In genomic region chr2:131059377-131059776, GRCm38 (mm10) we compare ENCODE assay signal across 7 mouse cellular contexts. TPM values are rescaled to one million over a fixed set of nuclear protein-coding genes. Genes with fewer than 3 reads are reported as not detected.
DNase-seq lines count a peak whose midpoint lies in the region; ATAC-seq and TF ChIP-seq lines count a peak whose summit lies in the region.

No protein-coding gene starts in this region.

- no peak overlapping the region for H3K9ac ChIP-seq in lung, postnatal 0 days (replicated peaks; ENCODE audit: low read depth)
- H3K9ac ChIP-seq in liver, embryonic 12.5 days: no peak overlapping the region
- H3K9ac ChIP-seq in midbrain, postnatal 0 days (replicated peaks; ENCODE audit: low read length, poor library complexity, severe bottlenecking): no peak overlapping the region

- no peak overlapping the region for H3K4me2 ChIP-seq in lung, postnatal 0 days (replicated peaks; ENCODE audit: low read depth, low read length)
- H3K4me2 ChIP-seq in liver, embryonic 12.5 days: no peak overlapping the region
- H3K4me2 ChIP-seq in midbrain, postnatal 0 days (ENCODE audit: low read depth, low read length, poor library complexity, severe bottlenecking): no peak overlapping the region

- H3K4me1 ChIP-seq in lung, postnatal 0 days (ENCODE audit: insufficient read depth, low read depth, low read length): peaks cover 4% of the 10 kb centered on the region
- peaks cover 28% of the 10 kb centered on the region for H3K4me1 ChIP-seq in liver, embryonic 12.5 days
- H3K4me1 ChIP-seq in midbrain, postnatal 0 days (ENCODE audit: insufficient read depth, low read length): peaks cover 2% of the 10 kb centered on the region; the same call in 1 of the 2 replicates

- H3K27me3 ChIP-seq in Patski: no peaks in the 10 kb centered on the region
- H3K27me3 ChIP-seq in lung, postnatal 0 days (replicated peaks; ENCODE audit: insufficient read depth, low read length): peaks cover 19% of the 10 kb centered on the region
- H3K27me3 ChIP-seq in liver, embryonic 12.5 days (replicated peaks): peaks cover 98% of the 10 kb centered on the region
- H3K27me3 ChIP-seq in midbrain, postnatal 0 days (ENCODE audit: insufficient read depth, low read length): peaks cover 29% of the 10 kb centered on the region

- TF ChIP-seq POLR2A in brain, embryonic 14.5 days (IDR thresholded peaks at IDR 0.05; ENCODE audit: borderline replicate concordance, extremely low read depth, insufficient read depth, insufficient read length, poor library complexity, severe bottlenecking): no peak

- WGBS in lung, postnatal 0 days: 17% methylated on average over 1 of the region's 1 CpGs
- 42% methylated on average over 1 of the region's 1 CpGs for WGBS in liver, embryonic 12.5 days (ENCODE audit: insufficient replicate concordance)
- 43% methylated on average over 1 of the region's 1 CpGs for WGBS in midbrain, postnatal 0 days

- DNase-seq in Patski (ENCODE audit: low read depth, low spot score): peak; percentile 46
- DNase-seq in brain, embryonic 14.5 days (ENCODE audit: low read depth): peak; percentile 26
- peak; percentile 60 for DNase-seq in heart, postnatal 25 days (ENCODE audit: low spot score)
- DNase-seq in lung, postnatal 0 days (ENCODE audit: low spot score): peak; percentile 36
- no peak for DNase-seq in layer of hippocampus, postnatal 10 days (ENCODE audit: low spot score in 2 of 2)
- DNase-seq in midbrain, postnatal 0 days (ENCODE audit: low spot score): no peak

- no peak for TF ChIP-seq CTCF in Patski (IDR thresholded peaks at IDR 0.05)
- no peak for TF ChIP-seq CTCF in brain, embryonic 14.5 days (IDR thresholded peaks at IDR 0.05; ENCODE audit: borderline replicate concordance, extremely low read depth, insufficient read depth, insufficient read length)
- no peak for TF ChIP-seq CTCF in lung, postnatal 0 days (IDR thresholded peaks at IDR 0.05)
- no peak for TF ChIP-seq CTCF in midbrain, postnatal 0 days (IDR thresholded peaks at IDR 0.05)

- CTCF ChIA-PET in Patski (lab: Charles Lee): interaction anchor here (1.1 kb wide), 2 partner anchors 35 to 37 kb away, joined by 4 to 5 read pairs; no protein-coding TSS in a partner anchor

- H3K36me3 ChIP-seq in lung, postnatal 0 days (ENCODE audit: insufficient read depth, low read length): no peaks in the 10 kb centered on the region
- H3K36me3 ChIP-seq in liver, embryonic 12.5 days: no peaks in the 10 kb centered on the region
- no peaks in the 10 kb centered on the region for H3K36me3 ChIP-seq in midbrain, postnatal 0 days (ENCODE audit: insufficient read depth, low read length)

- no peak overlapping the region for H3K27ac ChIP-seq in lung, postnatal 0 days (ENCODE audit: low read length)
- no peak overlapping the region for H3K27ac ChIP-seq in liver, embryonic 12.5 days
- H3K27ac ChIP-seq in midbrain, postnatal 0 days (ENCODE audit: low read depth, low read length): no peak overlapping the region

- ATAC-seq in Patski: no peak
- no peak for ATAC-seq in lung, postnatal 0 days
- ATAC-seq in liver, embryonic 12.5 days: no peak
- no peak for ATAC-seq in midbrain, postnatal 0 days (ENCODE audit: low FRiP score)

- no peaks in the 10 kb centered on the region for H3K9me3 ChIP-seq in lung, postnatal 0 days (ENCODE audit: low read length)
- H3K9me3 ChIP-seq in liver, embryonic 12.5 days (replicated peaks): no peaks in the 10 kb centered on the region
- H3K9me3 ChIP-seq in midbrain, postnatal 0 days (ENCODE audit: low read length): no peaks in the 10 kb centered on the region

- in situ Hi-C loops in Patski (cut with MboI; ENCODE audit: low pct_unique_long_range_greater_than_20kb): no loop called here

- POLR2A ChIA-PET in Patski (lab: Charles Lee): interaction anchor here (0.6 kb wide), 1 partner anchor 11 kb away, joined by 3 read pairs; no protein-coding TSS in a partner anchor

- no peak overlapping the region for H3K4me3 ChIP-seq in lung, postnatal 0 days (ENCODE audit: low read depth, low read length)
- H3K4me3 ChIP-seq in liver, embryonic 12.5 days: no peak overlapping the region
- no peak overlapping the region for H3K4me3 ChIP-seq in midbrain, postnatal 0 days (ENCODE audit: low read depth, low read length)

- intact Hi-C loops in heart, postnatal 25 days (cut with DNase I): no loop called here

- TF ChIP-seq EP300 in lung, postnatal 0 days (IDR thresholded peaks at IDR 0.05): no peak

RNA-seq across cellular contexts. Expression of gene Adam33, which starts 4.2 kb away (rescaled TPM):
- 0.63 TPM for polyA plus RNA-seq in Patski (2021)
- 4.9 and 5.4 TPM in 2 replicates for polyA plus RNA-seq in brain, embryonic 14.5 days (2012; rRNA removed)
- total RNA-seq in heart, postnatal 25 days (2021): 1 to 10 TPM in 1 of 2 experiments, under 1 TPM in 1; 0.99 to 2.3 TPM
- 3.2 and 3.5 TPM in 2 replicates for polyA plus RNA-seq in lung, postnatal 0 days (2015; fragmentation: Nextera tagmentation; extraction: Ambion mirVana)
- 1 to 10 TPM; 1.1 to 1.4 TPM for total RNA-seq in layer of hippocampus, postnatal 10 days (2021)
- 0.62 and 0.90 TPM in 2 replicates for polyA plus RNA-seq in liver, embryonic 12.5 days (2016; fragmentation: Nextera tagmentation; extraction: Ambion mirVana)
- total RNA-seq in midbrain, postnatal 0 days (2014; rRNA removed): 0.57 and 1.4 TPM in 2 replicates
- polyA plus RNA-seq in midbrain, postnatal 0 days (2015; fragmentation: Nextera tagmentation; extraction: Ambion mirVana): 2.1 TPM in 2 replicates

RNA-seq across cellular contexts. Expression of gene Gfra4, which starts 16.5 kb away (rescaled TPM):
- polyA plus RNA-seq in Patski (2021): 4.6 TPM
- polyA plus RNA-seq in brain, embryonic 14.5 days (2012; rRNA removed): 43.7 and 54.0 TPM in 2 replicates
- 1 to 10 TPM; 6.6 to 7.0 TPM for total RNA-seq in heart, postnatal 25 days (2021)
- 1.2 and 1.4 TPM in 2 replicates for polyA plus RNA-seq in lung, postnatal 0 days (2015; fragmentation: Nextera tagmentation; extraction: Ambion mirVana)
- 10 to 100 TPM; 38.7 to 40.0 TPM for total RNA-seq in layer of hippocampus, postnatal 10 days (2021)
- polyA plus RNA-seq in liver, embryonic 12.5 days (2016; fragmentation: Nextera tagmentation; extraction: Ambion mirVana): 0.86 and 1.6 TPM in 2 replicates
- total RNA-seq in midbrain, postnatal 0 days (2014; rRNA removed): 56.3 and 68.6 TPM in 2 replicates
- 57.9 and 62.2 TPM in 2 replicates for polyA plus RNA-seq in midbrain, postnatal 0 days (2015; fragmentation: Nextera tagmentation; extraction: Ambion mirVana)

RNA-seq across cellular contexts. Expression of gene Siglec1, which starts 27.2 kb away (rescaled TPM):
- polyA plus RNA-seq in Patski (2021): 0.49 TPM
- polyA plus RNA-seq in brain, embryonic 14.5 days (2012; rRNA removed): 0.35 and 0.52 TPM in 2 replicates
- total RNA-seq in heart, postnatal 25 days (2021): 1 to 10 TPM; 1.6 to 2.2 TPM
- polyA plus RNA-seq in lung, postnatal 0 days (2015; fragmentation: Nextera tagmentation; extraction: Ambion mirVana): 1.1 TPM in 2 replicates
- total RNA-seq in layer of hippocampus, postnatal 10 days (2021): under 1 TPM; 0.50 to 0.51 TPM
- 0.36 and 0.42 TPM in 2 replicates for polyA plus RNA-seq in liver, embryonic 12.5 days (2016; fragmentation: Nextera tagmentation; extraction: Ambion mirVana)
- 1.4 and 1.9 TPM in 2 replicates for total RNA-seq in midbrain, postnatal 0 days (2014; rRNA removed)
- polyA plus RNA-seq in midbrain, postnatal 0 days (2015; fragmentation: Nextera tagmentation; extraction: Ambion mirVana): 0.22 and 0.27 TPM in 2 replicates

Comparison
In these comparisons a context has a peak if more than half of its experiments do, and no peak if none do; other contexts are left out.
1. DNase-seq: peak in Patski (single experiment), brain, embryonic 14.5 days (single experiment), heart, postnatal 25 days (single experiment) and lung, postnatal 0 days (single experiment); none in layer of hippocampus, postnatal 10 days (0 of 2) and midbrain, postnatal 0 days (single experiment).